Mouse (Mus musculus) megakaryocyte, embryonic 14.5 days (primary cell): Measurements from ENCODE around the gene Nup107.

Source experiments
- FLI1 ChIP-seq: IDR thresholded peaks from 2 replicates; pipeline ENCODE4 v1.6.1; 2012; ENCODE audit warnings: low read length, inconsistent platforms, mixed read lengths
- GATA1 ChIP-seq: IDR thresholded peaks from 3 replicates; pipeline ENCODE4 v1.6.1; 2012; ENCODE audit warnings: mixed read lengths, low read length, inconsistent platforms, borderline replicate concordance

- TF ChIP-seq GATA1 (no peak), FLI1 (no peak)
Observed at GRCm38 (mm10) chr10:117742618-117743017, 49.9 kb downstream of the Nup107 start.
